Mouse (Mus musculus) liver, embryonic 14.5 days (tissue): ENCODE data around the gene 4930470P17Rik.

Source experiments
- CTCF ChIP-seq: IDR thresholded peaks from 2 replicates; pipeline ENCODE4 v1.5.1; 2016; ENCODE audit warnings: antibody characterized with exemption, low read depth, control low read depth
- EP300 ChIP-seq: IDR thresholded peaks from 2 replicates; pipeline ENCODE4 v1.6.1; 2016; ENCODE audit warnings: antibody characterized with exemption, low read depth

- TF ChIP-seq CTCF (no peak), EP300 (no peak)
These were observed 56.9 kb downstream of the 4930470P17Rik start for GRCm38 (mm10) chr2:170544950-170545349.
